Mouse (Mus musculus) intestine, postnatal 0 days (tissue): ENCODE data around the gene Ebf3. TPM values are rescaled to one million over a fixed set of nuclear protein-coding genes. Genes with fewer than 3 reads are reported as not detected.

ENCODE experiments used
- ATAC-seq: fragments of 200-750 bp; cut with Nextera tagmentation; 2 replicates; pipeline ENCODE4 v1.8.0; 2017; ENCODE audit warnings: mild to moderate bottlenecking, moderate TSS enrichment, moderate library complexity
- H3K27ac ChIP-seq: fragments of 300-500 bp; sonication (generic); 2 replicates; pipeline ENCODE4 v1.5.1; 2014; ENCODE audit warnings: mild to moderate bottlenecking, low read depth, low read length, moderate library complexity
- H3K27me3 ChIP-seq: fragments of 300-500 bp; sonication (generic); replicated peaks from 2 replicates; pipeline ENCODE4 v1.6.1; 2014; ENCODE audit warnings: low read length, mixed read lengths; ENCODE audit not compliant: control insufficient read depth, insufficient read depth
- H3K36me3 ChIP-seq: fragments of 300-500 bp; sonication (generic); 2 replicates; pipeline ENCODE4 v1.6.1; 2014; ENCODE audit warnings: mild to moderate bottlenecking, moderate library complexity; ENCODE audit not compliant: control insufficient read depth, insufficient read depth
- H3K4me1 ChIP-seq: fragments of 300-500 bp; sonication (generic); replicated peaks from 2 replicates; pipeline ENCODE4 v1.6.1; 2014; ENCODE audit warnings: antibody characterized with exemption, low read length, mixed read lengths; ENCODE audit not compliant: control insufficient read depth, insufficient read depth
- H3K4me2 ChIP-seq: fragments of 300-500 bp; sonication (generic); replicated peaks from 2 replicates; pipeline ENCODE4 v1.6.1; 2014; ENCODE audit warnings: low read depth, mild to moderate bottlenecking, moderate library complexity
- H3K4me3 ChIP-seq: fragments of 300-500 bp; sonication (generic); 2 replicates; pipeline ENCODE4 v1.5.1; 2014; ENCODE audit warnings: low read depth, low read length
- H3K9ac ChIP-seq: fragments of 300-500 bp; sonication (generic); 2 replicates; pipeline ENCODE4 v1.6.1; 2014; ENCODE audit warnings: mild to moderate bottlenecking, low read depth, low read length
- H3K9me3 ChIP-seq: fragments of 300-500 bp; sonication (generic); 2 replicates; pipeline ENCODE4 v1.6.1; 2016; ENCODE audit warnings: mixed run types; ENCODE audit not compliant: control insufficient read depth
- CTCF ChIP-seq: sonication (generic); IDR thresholded peaks from 2 replicates; pipeline ENCODE4 v1.5.1; 2016; ENCODE audit warnings: low read depth, mild to moderate bottlenecking, control low read depth, antibody characterized with exemption, moderate library complexity
- WGBS: fragments of 180-500 bp; shearing (Covaris S2); extraction: QIAGEN DNeasy Blood & Tissue Kit; methylation state at CpG from one replicate; pipeline ENCODE4 v1.1.7; 2014; 5-methylcytosine and 5-hydroxymethylcytosine counted together
- polyA plus RNA-seq: library from polyadenylated mRNA; unstranded; fragments of >200 nt; fragmentation: Nextera tagmentation; extraction: Ambion mirVana; gene quantifications from 2 replicates; pipeline ENCODE4 v1.2.1, GENCODE M21; 2015

Ebf3 gene
- polyA plus RNA-seq, 1 experiment from 2014 or later, result 0.31 TPM

GRCm38 (mm10) chr7:137309071-137310066 lies 4.9 kb downstream of the Ebf3 start:
- 5% methylated on average over 86 of the region's 93 CpGs for WGBS
- TF ChIP-seq CTCF, result no peak
- no peak for ATAC-seq
- H3K4me3 ChIP-seq, result peak overlapping the region; percentile 65
- H3K4me2 ChIP-seq, result peak overlapping the region; percentile 64
- H3K27ac ChIP-seq, result no peak overlapping the region
- H3K27me3 ChIP-seq, result peaks cover 92% of the 10 kb centered on the region
- H3K4me1 ChIP-seq, result 0 out of 2 replicates have a peak, but pooled peaks cover 5% of the 10 kb centered on the region
- no peaks in the 10 kb centered on the region for H3K36me3 ChIP-seq
- peak overlapping the region; percentile 22; the same call in 1 of the 2 replicates for H3K9ac ChIP-seq
- no peaks in the 10 kb centered on the region for H3K9me3 ChIP-seq

GRCm38 (mm10) chr7:137308061-137309060 lies 5.9 kb downstream of the Ebf3 start:
- no peak for ATAC-seq
- Histone ChIP-seq H3K9me3 (no peaks in the 10 kb centered on the region), H3K27ac (no peak overlapping the region), H3K36me3 (no peaks in the 10 kb centered on the region), H3K27me3 (peaks cover 89% of the 10 kb centered on the region), H3K4me3 (no peak overlapping the region), H3K9ac (no peak overlapping the region), H3K4me1 (0 out of 2 replicates have a peak, but pooled peaks cover 3% of the 10 kb centered on the region), H3K4me2 (peak overlapping the region; percentile 64; the same call in 1 of the 2 replicates)
- peak; percentile 49 for TF ChIP-seq CTCF
- WGBS, result 37% methylated on average over 19 of the region's 19 CpGs

- no peak overlapping the region for H3K4me2 ChIP-seq
- H3K36me3 ChIP-seq, result no peaks in the 10 kb centered on the region
- no peak overlapping the region for H3K9ac ChIP-seq
- peaks cover 82% of the 10 kb centered on the region for H3K27me3 ChIP-seq
- no peak for TF ChIP-seq CTCF
- ATAC-seq, result no peak
- 22% methylated on average over 8 of the region's 8 CpGs for WGBS
- H3K4me3 ChIP-seq, result no peak overlapping the region
- no peaks in the 10 kb centered on the region for H3K4me1 ChIP-seq
- no peaks in the 10 kb centered on the region for H3K9me3 ChIP-seq
- no peak overlapping the region for H3K27ac ChIP-seq
Measured at GRCm38 (mm10) chr7:137307131-137307530, 7.1 kb downstream of the Ebf3 start.

GRCm38 (mm10) chr7:137306127-137306526 lies 8.1 kb downstream of the Ebf3 start:
- Histone ChIP-seq H3K9ac (no peak overlapping the region), H3K27ac (no peak overlapping the region), H3K4me3 (no peak overlapping the region), H3K36me3 (no peaks in the 10 kb centered on the region), H3K4me1 (no peaks in the 10 kb centered on the region), H3K4me2 (no peak overlapping the region), H3K27me3 (peaks cover 82% of the 10 kb centered on the region), H3K9me3 (no peaks in the 10 kb centered on the region)
- no peak for ATAC-seq
- 26% methylated on average over 9 of the region's 9 CpGs for WGBS
- TF ChIP-seq CTCF, result no peak

GRCm38 (mm10) chr7:137303776-137304171 lies 10.5 kb downstream of the Ebf3 start:
- H3K27ac ChIP-seq, result no peak overlapping the region
- H3K4me3 ChIP-seq, result no peak overlapping the region
- 47% methylated on average over 10 of the region's 10 CpGs for WGBS
- H3K4me2 ChIP-seq, result no peak overlapping the region
- H3K4me1 ChIP-seq, result no peaks in the 10 kb centered on the region
- peaks cover 73% of the 10 kb centered on the region for H3K27me3 ChIP-seq
- no peak for TF ChIP-seq CTCF
- H3K9me3 ChIP-seq, result no peaks in the 10 kb centered on the region
- no peak overlapping the region for H3K9ac ChIP-seq
- no peaks in the 10 kb centered on the region for H3K36me3 ChIP-seq
- ATAC-seq, result no peak
